Comparison of ENCODE assay signal across 10 mouse cellular contexts in genomic region chr4:62344000-62344399, GRCm38 (mm10). TPM values are rescaled to one million over a fixed set of nuclear protein-coding genes. Genes with fewer than 3 reads are reported as not detected.
DNase-seq lines count a peak whose midpoint lies in the region; ATAC-seq and TF ChIP-seq lines count a peak whose summit lies in the region.
"Had no signal": no experiment of that assay in that cellular context is flagged by ENCODE, and none has a peak within 500 bp of the region (broad histone marks: within the 10 kb centered on the region; RNA-seq: fewer than 3 reads in every experiment).

No protein-coding gene starts in this region.

- H3K36me3 ChIP-seq in forebrain, postnatal 0 days (ENCODE audit: insufficient read depth), result peaks cover 38% of the 10 kb centered on the region
- peaks cover 38% of the 10 kb centered on the region for H3K36me3 ChIP-seq in forebrain, embryonic 13.5 days (ENCODE audit: poor library complexity, severe bottlenecking)
- H3K36me3 ChIP-seq in thymus, adult 2 months (ENCODE audit: control insufficient read depth, insufficient read depth, low read length), result peaks cover 47% of the 10 kb centered on the region
- peaks cover 10% of the 10 kb centered on the region for H3K36me3 ChIP-seq in splenic B cell, adult 2 months (ENCODE audit: control insufficient read depth, insufficient read depth, low read length, poor library complexity, severe bottlenecking)

- H3K27me3 ChIP-seq in forebrain, postnatal 0 days (ENCODE audit: insufficient read depth, low read length), result no peaks in the 10 kb centered on the region
- no peaks in the 10 kb centered on the region for H3K27me3 ChIP-seq in forebrain, embryonic 13.5 days
- no peaks in the 10 kb centered on the region for H3K27me3 ChIP-seq in thymus, adult 2 months (ENCODE audit: control insufficient read depth, insufficient read depth, low read length)
- H3K27me3 ChIP-seq in splenic B cell, adult 2 months (ENCODE audit: control insufficient read depth, insufficient read depth, low read length, poor library complexity, severe bottlenecking), result no peaks in the 10 kb centered on the region
- H3K27me3 ChIP-seq: hindbrain, embryonic 12.5 days had no signal

- H3K9ac ChIP-seq in forebrain, postnatal 0 days, result no peak overlapping the region
- H3K9ac ChIP-seq in forebrain, embryonic 13.5 days, result no peak overlapping the region
- H3K9ac ChIP-seq: hindbrain, embryonic 12.5 days had no signal

- H3K4me2 ChIP-seq in forebrain, postnatal 0 days (ENCODE audit: low read depth), result no peak overlapping the region
- H3K4me2 ChIP-seq in forebrain, embryonic 13.5 days, result no peak overlapping the region
- H3K4me2 ChIP-seq: hindbrain, embryonic 12.5 days had no signal

- no peak for ATAC-seq in forebrain, postnatal 0 days
- ATAC-seq in forebrain, embryonic 13.5 days, result no peak
- peak; percentile 49; the same call in 1 of the 2 replicates for ATAC-seq in erythroid progenitor cell, adult 5-6 weeks (replicated peaks; ENCODE audit: low FRiP score, poor library complexity, severe bottlenecking)

- WGBS in forebrain, postnatal 0 days, result 92% methylated on average over 1 of the region's 1 CpGs
- 94% methylated on average over 1 of the region's 1 CpGs for WGBS in forebrain, embryonic 13.5 days
- 96% methylated on average over 1 of the region's 1 CpGs for WGBS in thymus, adult 2 months

- H3K4me3 ChIP-seq in forebrain, postnatal 0 days (ENCODE audit: low read depth, low read length), result no peak overlapping the region
- H3K4me3 ChIP-seq in forebrain, embryonic 13.5 days, result no peak overlapping the region
- no peak overlapping the region for H3K4me3 ChIP-seq in thymus, adult 2 months (ENCODE audit: control insufficient read depth, insufficient read depth, low read length)
- H3K4me3 ChIP-seq: hindbrain, embryonic 12.5 days; myocyte had no signal

- peak; percentile 28; the same call in 1 of the 2 replicates for TF ChIP-seq CTCF in forebrain, postnatal 0 days (IDR thresholded peaks at IDR 0.05; ENCODE audit: low read depth)
- TF ChIP-seq CTCF in thymus, adult 2 months (IDR thresholded peaks at IDR 0.05; ENCODE audit: borderline replicate concordance, control insufficient read depth, extremely low read depth, insufficient read depth, low read length, poor library complexity), result no peak

- no peak for TF ChIP-seq POLR2A in thymus, adult 2 months (IDR thresholded peaks at IDR 0.05; ENCODE audit: control insufficient read depth, extremely low read depth, insufficient read depth, low read length, poor library complexity)

- no peaks in the 10 kb centered on the region for H3K4me1 ChIP-seq in forebrain, postnatal 0 days (ENCODE audit: insufficient read depth)
- no peaks in the 10 kb centered on the region for H3K4me1 ChIP-seq in forebrain, embryonic 13.5 days
- H3K4me1 ChIP-seq in thymus, adult 2 months (replicated peaks; ENCODE audit: control insufficient read depth, insufficient read depth, low read length), result no peaks in the 10 kb centered on the region
- H3K4me1 ChIP-seq: hindbrain, embryonic 12.5 days had no signal

- no peak for DNase-seq in forebrain, postnatal 0 days
- DNase-seq in thymus, adult 2 months, result peak; percentile 34
- DNase-seq in thymus, postnatal 4 days, result no peak
- peak; percentile 69 for DNase-seq in splenic B cell, adult 2 months (ENCODE audit: low read depth, low spot score)
- no peak for DNase-seq in urinary bladder, postnatal 10 days (ENCODE audit: low spot score)
- no peak for DNase-seq in kidney, adult 11 months

- no peaks in the 10 kb centered on the region for H3K9me3 ChIP-seq in forebrain, postnatal 0 days (ENCODE audit: low read length)
- H3K9me3 ChIP-seq in forebrain, embryonic 13.5 days (replicated peaks), result no peaks in the 10 kb centered on the region; the same call in 1 of the 2 replicates
- H3K9me3 ChIP-seq: hindbrain, embryonic 12.5 days had no signal

- no peak overlapping the region for H3K27ac ChIP-seq in forebrain, postnatal 0 days (ENCODE audit: low read depth, low read length)
- H3K27ac ChIP-seq in forebrain, embryonic 13.5 days, result no peak overlapping the region
- no peak overlapping the region for H3K27ac ChIP-seq in thymus, adult 2 months (ENCODE audit: control insufficient read depth, insufficient read depth, low read length)
- H3K27ac ChIP-seq: hindbrain, embryonic 12.5 days had no signal

RNA-seq across cellular contexts. Expression of gene Fkbp15, which starts 16.3 kb away (rescaled TPM):
- 34.0 and 43.3 TPM in 2 replicates for total RNA-seq in forebrain, postnatal 0 days (2014; rRNA removed)
- 14.3 and 19.1 TPM in 2 replicates for polyA plus RNA-seq in forebrain, postnatal 0 days (2015; fragmentation: Nextera tagmentation; extraction: Ambion mirVana)
- polyA plus RNA-seq in forebrain, embryonic 13.5 days (2015; fragmentation: Nextera tagmentation; extraction: Ambion mirVana), result 19.7 and 22.8 TPM in 2 replicates
- 59.3 and 59.5 TPM in 2 replicates for polyA plus RNA-seq in thymus, adult 2 months (2012; rRNA removed)
- 23.1 and 29.9 TPM in 2 replicates for total RNA-seq in erythroid progenitor cell, adult 5-6 weeks (2015; ENCODE audit: low replicate concordance)
- 35.2 and 49.7 TPM in 2 replicates for total RNA-seq in erythroid progenitor cell, adult 5-6 weeks (2017; ENCODE audit: low replicate concordance)

RNA-seq across cellular contexts. Expression of gene Slc31a1, which starts 16.5 kb away (rescaled TPM):
- 15.2 and 16.2 TPM in 2 replicates for total RNA-seq in forebrain, postnatal 0 days (2014; rRNA removed)
- 30.4 and 39.9 TPM in 2 replicates for polyA plus RNA-seq in forebrain, postnatal 0 days (2015; fragmentation: Nextera tagmentation; extraction: Ambion mirVana)
- 38.2 and 43.1 TPM in 2 replicates for polyA plus RNA-seq in forebrain, embryonic 13.5 days (2015; fragmentation: Nextera tagmentation; extraction: Ambion mirVana)
- 10.5 TPM in 2 replicates for polyA plus RNA-seq in thymus, adult 2 months (2012; rRNA removed)
- total RNA-seq in erythroid progenitor cell, adult 5-6 weeks (2015; ENCODE audit: low replicate concordance), result 6.7 and 10.1 TPM in 2 replicates
- total RNA-seq in erythroid progenitor cell, adult 5-6 weeks (2017; ENCODE audit: low replicate concordance), result 4.2 and 4.5 TPM in 2 replicates

Comparison
In these comparisons a context has a peak if more than half of its experiments do, and no peak if none do; other contexts are left out.
1. DNase-seq: peak in thymus, adult 2 months (single experiment) and splenic B cell, adult 2 months (single experiment); none in forebrain, postnatal 0 days (single experiment), thymus, postnatal 4 days (single experiment), urinary bladder, postnatal 10 days (single experiment) and kidney, adult 11 months (single experiment).